Mouse (Mus musculus) heart, embryonic 14.5 days (tissue): ENCODE measurements at regions not wholly inside any gene's neighbourhood (a gene's known extent, or its start where the extent isn't known, plus 50 kb on each side); places are given as distances from the start of the nearest gene placed in this dataset.
A peak's percentile ranks its signal among the peaks of the same experiment; 100 is the strongest.

ENCODE experiments used
- ATAC-seq: fragments of 200-750 bp; cut with Nextera tagmentation; 2 replicates; pipeline ENCODE4 v1.8.0; 2017; ENCODE audit warnings: low read depth, moderate TSS enrichment; ENCODE audit not compliant: insufficient number of reproducible peaks, insufficient read depth, low FRiP score
- H3K27ac ChIP-seq, 2 experiments: fragments of 200-500 bp in 1 of 2; fragments of 300-500 bp in 1 of 2; sonication (generic) in 1 of 2; replicated peaks in 1 of 2; 2 replicates each; pipeline ENCODE4 v1.5.1; 2012 to 2014; ENCODE audit warnings: low read depth in 2 of 2, low read length in 2 of 2, control low read depth in 1 of 2, mild to moderate bottlenecking in 1 of 2, mixed read lengths in 1 of 2; ENCODE audit not compliant: control insufficient read depth in 1 of 2, insufficient read depth in 1 of 2
- H3K27me3 ChIP-seq: fragments of 300-500 bp; sonication (generic); 2 replicates; pipeline ENCODE4 v1.6.1; 2014; ENCODE audit warnings: mild to moderate bottlenecking, low read length, control low read depth; ENCODE audit not compliant: control insufficient read depth, insufficient read depth
- H3K36me3 ChIP-seq: fragments of 300-500 bp; sonication (generic); 2 replicates; pipeline ENCODE4 v1.6.1; 2014; ENCODE audit warnings: mild to moderate bottlenecking, control low read depth, low read length, mixed read lengths; ENCODE audit not compliant: control insufficient read depth, insufficient read depth
- H3K4me1 ChIP-seq, 2 experiments: fragments of 200-500 bp in 1 of 2; fragments of 300-500 bp in 1 of 2; sonication (generic) in 1 of 2; 2 replicates each; pipeline ENCODE4 v1.6.1; 2012 to 2014; ENCODE audit warnings: low read length in 2 of 2, control low read depth in 1 of 2, mixed read lengths in 1 of 2; ENCODE audit not compliant: control insufficient read depth in 2 of 2, insufficient read depth in 2 of 2
- H3K4me2 ChIP-seq: fragments of 300-500 bp; sonication (generic); 2 replicates; pipeline ENCODE4 v1.6.1; 2014; ENCODE audit warnings: mild to moderate bottlenecking, low read length
- H3K4me3 ChIP-seq, 2 experiments: fragments of 200-500 bp in 1 of 2; fragments of 300-500 bp in 1 of 2; sonication (generic) in 1 of 2; 2 replicates each; pipeline ENCODE4 v1.5.1; 2012 to 2014; ENCODE audit warnings: low read length in 2 of 2, mild to moderate bottlenecking in 2 of 2, control low read depth in 1 of 2, low read depth in 1 of 2, moderate library complexity in 1 of 2; ENCODE audit not compliant: control insufficient read depth in 1 of 2, insufficient read depth in 1 of 2
- H3K9ac ChIP-seq: fragments of 300-500 bp; sonication (generic); 2 replicates; pipeline ENCODE4 v1.6.1; 2014; ENCODE audit warnings: mild to moderate bottlenecking, low read length
- H3K9me3 ChIP-seq: fragments of 300-500 bp; sonication (generic); 2 replicates; pipeline ENCODE4 v1.6.1; 2016; ENCODE audit warnings: low read length, control low read depth; ENCODE audit not compliant: control insufficient read depth
- WGBS: fragments of 180-500 bp; shearing (Covaris S2); extraction: QIAGEN DNeasy Blood & Tissue Kit; methylation state at CpG from one replicate; pipeline ENCODE4 v1.1.7; 2014; 5-methylcytosine and 5-hydroxymethylcytosine counted together

- H3K9me3 ChIP-seq, result no peaks in the 10 kb centered on the region
- 42% methylated on average over 5 of the region's 5 CpGs for WGBS
Observed at GRCm38 (mm10) chr8:10801580-10801979, 206.7 kb downstream of the Irs2 start.

GRCm38 (mm10) chr8:10798444-10798843 lies 209.8 kb downstream of the Irs2 start:
- ATAC-seq, result no peak
- no peak overlapping the region for H3K4me2 ChIP-seq

More at GRCm38 (mm10) chr8:10801580-10801979, 206.7 kb downstream of the Irs2 start:
- no peak overlapping the region for H3K4me3 ChIP-seq
- H3K27me3 ChIP-seq, result no peaks in the 10 kb centered on the region
- ATAC-seq, result no peak
- H3K4me2 ChIP-seq, result no peak overlapping the region
- H3K36me3 ChIP-seq, result no peaks in the 10 kb centered on the region
- H3K9ac ChIP-seq, result no peak overlapping the region
- H3K4me1 ChIP-seq, result peaks cover 13 to 17% of the 10 kb centered on the region in 2 experiments
- H3K27ac ChIP-seq, result peak overlapping the region in 1 of 2 experiments; percentile 55; a peak in 1 of 4 replicates

GRCm38 (mm10) chr8:10794367-10795189 lies 213.7 kb downstream of the Irs2 start:
- ATAC-seq, result no peak
- no peaks in the 10 kb centered on the region for H3K36me3 ChIP-seq
- WGBS, result 71% methylated on average over 10 of the region's 10 CpGs
- H3K9me3 ChIP-seq, result no peaks in the 10 kb centered on the region
- H3K4me2 ChIP-seq, result no peak overlapping the region
- H3K4me3 ChIP-seq, result no peak overlapping the region
- H3K27ac ChIP-seq, result no peak overlapping the region
- no peaks in the 10 kb centered on the region for H3K27me3 ChIP-seq
- no peak overlapping the region for H3K9ac ChIP-seq
- H3K4me1 ChIP-seq, result no peaks in the 10 kb centered on the region

More at GRCm38 (mm10) chr8:10798444-10798843, 209.8 kb downstream of the Irs2 start:
- no peak overlapping the region for H3K27ac ChIP-seq
- no peaks in the 10 kb centered on the region for H3K9me3 ChIP-seq
- 74% methylated on average over 1 of the region's 1 CpGs for WGBS
- peaks cover 8 to 13% of the 10 kb centered on the region in 2 experiments for H3K4me1 ChIP-seq
- H3K9ac ChIP-seq, result no peak overlapping the region
- H3K4me3 ChIP-seq, result no peak overlapping the region
- no peaks in the 10 kb centered on the region for H3K36me3 ChIP-seq
- no peaks in the 10 kb centered on the region for H3K27me3 ChIP-seq

- no peaks in the 10 kb centered on the region for H3K27me3 ChIP-seq
- no peaks in the 10 kb centered on the region for H3K9me3 ChIP-seq
- WGBS, result 98% methylated on average over 9 of the region's 9 CpGs
- H3K4me2 ChIP-seq, result no peak overlapping the region
- H3K27ac ChIP-seq, result no peak overlapping the region
- H3K36me3 ChIP-seq, result no peaks in the 10 kb centered on the region
- H3K4me3 ChIP-seq, result no peak overlapping the region
- no peak for ATAC-seq
- H3K9ac ChIP-seq, result no peak overlapping the region
- H3K4me1 ChIP-seq, result no peaks in the 10 kb centered on the region
Observed at GRCm38 (mm10) chr8:10793670-10794366, 214.4 kb downstream of the Irs2 start.

DNA sequence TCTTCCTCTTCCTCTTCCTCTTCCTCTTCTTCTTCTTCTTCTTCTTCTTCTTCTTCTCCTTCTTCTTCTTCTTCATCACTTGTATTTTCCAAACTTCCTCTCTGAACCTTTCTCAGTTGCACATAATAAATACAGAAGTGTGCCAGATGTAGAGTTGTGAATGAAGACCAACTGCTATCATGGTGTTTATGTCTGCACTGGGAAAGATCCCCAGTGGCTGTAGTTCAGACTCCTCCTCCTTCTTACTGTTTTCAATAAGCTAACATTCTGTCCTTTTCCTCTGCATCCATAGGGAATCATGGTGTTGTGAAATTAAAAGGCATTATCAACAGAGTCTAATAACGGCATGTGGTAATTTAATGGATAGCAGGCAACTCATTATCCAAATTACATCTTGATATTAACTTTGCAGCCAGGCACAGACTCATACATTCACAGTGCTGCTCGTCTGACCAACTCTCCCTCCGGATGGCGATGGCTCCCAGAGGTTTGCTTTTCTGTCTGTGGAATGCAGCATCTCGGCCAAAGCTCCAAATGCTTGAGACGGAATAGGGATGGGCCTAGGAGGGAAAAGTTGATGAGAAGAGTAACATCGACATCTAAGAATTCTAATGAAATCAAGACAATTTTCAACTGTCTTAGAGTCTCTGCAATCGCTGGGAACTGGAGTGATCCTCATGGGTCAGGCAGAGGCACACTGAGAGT lies 219.6 kb downstream of the Irs2 start:
- Histone ChIP-seq H3K27me3 (no peaks in the 10 kb centered on the region), H3K4me3 (no peak overlapping the region), H3K4me1 (no peaks in the 10 kb centered on the region), H3K9me3 (no peaks in the 10 kb centered on the region), H3K36me3 (no peaks in the 10 kb centered on the region), H3K27ac (no peak overlapping the region), H3K9ac (no peak overlapping the region), H3K4me2 (no peak overlapping the region)
- 67% methylated on average over 8 of the region's 8 CpGs for WGBS
- no peak for ATAC-seq

GRCm38 (mm10) chr8:10785801-10786200 lies 222.5 kb downstream of the Irs2 start:
- Histone ChIP-seq H3K4me1 (no peaks in the 10 kb centered on the region), H3K36me3 (no peaks in the 10 kb centered on the region), H3K9ac (no peak overlapping the region), H3K27me3 (no peaks in the 10 kb centered on the region), H3K27ac (no peak overlapping the region), H3K4me2 (no peak overlapping the region), H3K9me3 (no peaks in the 10 kb centered on the region), H3K4me3 (no peak overlapping the region)
- 80% methylated on average over 4 of the region's 4 CpGs for WGBS
- no peak for ATAC-seq

GRCm38 (mm10) chr8:10785311-10785710 lies 222.9 kb downstream of the Irs2 start:
- ATAC-seq, result no peak
- WGBS, result 87% methylated on average over 4 of the region's 4 CpGs
- H3K4me3 ChIP-seq, result no peak overlapping the region
- no peak overlapping the region for H3K27ac ChIP-seq
- no peaks in the 10 kb centered on the region for H3K27me3 ChIP-seq
- no peak overlapping the region for H3K4me2 ChIP-seq
- no peaks in the 10 kb centered on the region for H3K4me1 ChIP-seq
- H3K9ac ChIP-seq, result no peak overlapping the region
- no peaks in the 10 kb centered on the region for H3K9me3 ChIP-seq
- H3K36me3 ChIP-seq, result no peaks in the 10 kb centered on the region
